ENCODE assay signal across 35 mouse cellular contexts in genomic region chr16:72256388-72256787, GRCm38 (mm10).
"Had no signal": no experiment of that assay in that cellular context is flagged by ENCODE, and none has a peak within 500 bp of the region (broad histone marks: within the 10 kb centered on the region; RNA-seq: fewer than 3 reads in every experiment).

No protein-coding gene starts in this region.

- H3K27me3 ChIP-seq: heart, embryonic 12.5 days; heart, embryonic 13.5 days; heart, embryonic 15.5 days; hindbrain, embryonic 12.5 days; hindbrain, embryonic 13.5 days; hindbrain, embryonic 15.5 days; intestine, embryonic 15.5 days; kidney, embryonic 15.5 days had no signal

- H3K27ac ChIP-seq: heart, embryonic 10.5 days; heart, embryonic 13.5 days; heart, embryonic 15.5 days; hindbrain, embryonic 10.5 days; hindbrain, embryonic 12.5 days; hindbrain, embryonic 13.5 days; hindbrain, embryonic 14.5 days; hindbrain, embryonic 15.5 days; hindbrain, postnatal 0 days; intestine, embryonic 15.5 days; kidney, embryonic 15.5 days; kidney, postnatal 0 days; layer of hippocampus, adult 2 months had no signal

- H3K4me2 ChIP-seq: heart, embryonic 11.5 days; heart, embryonic 12.5 days; heart, embryonic 13.5 days; heart, embryonic 15.5 days; hindbrain, embryonic 12.5 days; hindbrain, embryonic 13.5 days; hindbrain, embryonic 14.5 days; hindbrain, embryonic 15.5 days; intestine, embryonic 15.5 days; kidney, embryonic 15.5 days had no signal

- H3K4me3 ChIP-seq: heart, embryonic 10.5 days; heart, embryonic 12.5 days; heart, embryonic 13.5 days; heart, embryonic 15.5 days; hindbrain, embryonic 10.5 days; hindbrain, embryonic 12.5 days; hindbrain, embryonic 13.5 days; hindbrain, embryonic 15.5 days; intestine, embryonic 15.5 days; kidney, embryonic 15.5 days; layer of hippocampus, adult 2 months had no signal

- H3K4me1 ChIP-seq: heart, embryonic 10.5 days; heart, embryonic 12.5 days; heart, embryonic 13.5 days; heart, embryonic 15.5 days; hindbrain, embryonic 10.5 days; hindbrain, embryonic 12.5 days; hindbrain, embryonic 15.5 days; intestine, embryonic 15.5 days; kidney, embryonic 15.5 days had no signal

- DNase-seq: heart, postnatal 10 days; heart, postnatal 14 days; heart, postnatal 36 days; heart, postnatal 4 days; kidney, adult 11 months; kidney, adult 18-20 months; kidney, adult 2 months; kidney, adult 8-10 months; kidney, adult 9 months; kidney, postnatal 10 days; kidney, postnatal 14 days; kidney, postnatal 25 days; kidney, postnatal 36 days; kidney, postnatal 4 days; layer of hippocampus, adult 9-11 months; layer of hippocampus, postnatal 36 days had no signal

- H3K36me3 ChIP-seq: heart, embryonic 10.5 days; heart, embryonic 12.5 days; heart, embryonic 13.5 days; heart, embryonic 15.5 days; hindbrain, embryonic 10.5 days; hindbrain, embryonic 12.5 days; hindbrain, embryonic 13.5 days; hindbrain, embryonic 15.5 days; intestine, embryonic 15.5 days; kidney, embryonic 15.5 days had no signal

- H3K9me3 ChIP-seq: heart, embryonic 10.5 days; heart, embryonic 12.5 days; heart, embryonic 13.5 days; heart, embryonic 15.5 days; hindbrain, embryonic 10.5 days; hindbrain, embryonic 12.5 days; hindbrain, embryonic 13.5 days; hindbrain, embryonic 15.5 days; intestine, embryonic 15.5 days; kidney, embryonic 15.5 days had no signal

- ATAC-seq: hindbrain, embryonic 16.5 days; hindbrain, postnatal 0 days; inflammation-experienced regulatory T-cells, adult 6 months; intestine, embryonic 15.5 days; intestine, embryonic 16.5 days; intestine, postnatal 0 days had no signal

- H3K9ac ChIP-seq: heart, embryonic 12.5 days; heart, embryonic 13.5 days; heart, embryonic 15.5 days; hindbrain, embryonic 12.5 days; hindbrain, embryonic 13.5 days; hindbrain, embryonic 14.5 days; hindbrain, embryonic 15.5 days; intestine, embryonic 15.5 days; kidney, embryonic 15.5 days had no signal
